Mouse (Mus musculus): ENCODE results near the gene Synrg. TPM values are rescaled to one million over a fixed set of nuclear protein-coding genes. Genes with fewer than 3 reads are reported as not detected.

Synrg gene
- polyA plus RNA-seq, 1 experiment from 2014 or later = 10.2 TPM

DNA sequence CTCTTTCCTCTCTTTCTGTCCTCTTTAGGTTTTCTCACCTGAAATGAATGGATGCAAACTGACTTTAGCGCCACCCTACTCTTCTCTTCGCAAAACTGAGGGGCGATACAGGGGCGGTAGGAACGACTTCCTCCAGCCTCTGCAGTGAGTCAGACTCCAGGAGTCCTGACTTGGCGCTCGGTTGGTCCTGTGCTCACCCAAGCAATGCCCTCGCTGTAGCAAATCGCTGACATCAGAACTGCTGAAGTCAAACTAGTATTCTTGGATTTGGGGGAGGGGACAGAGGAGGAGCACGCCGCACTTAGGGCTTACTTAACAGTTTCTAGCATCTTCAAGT, 104.8 kb downstream of the Synrg start, which contains the start of gene Dusp14:
Gene Dusp14 (minus strand): TSS at position 228 of the 337 bp plus-strand sequence.
- Histone ChIP-seq H3K27ac (no peak within 1 kb of the TSS), H3K27me3 (replicated peaks) (peaks cover 82% of the 10 kb centered on the region)
- WGBS (ENCODE audit: insufficient replicate concordance) = 9% methylated on average over 11 of the region's 11 CpGs

DNA sequence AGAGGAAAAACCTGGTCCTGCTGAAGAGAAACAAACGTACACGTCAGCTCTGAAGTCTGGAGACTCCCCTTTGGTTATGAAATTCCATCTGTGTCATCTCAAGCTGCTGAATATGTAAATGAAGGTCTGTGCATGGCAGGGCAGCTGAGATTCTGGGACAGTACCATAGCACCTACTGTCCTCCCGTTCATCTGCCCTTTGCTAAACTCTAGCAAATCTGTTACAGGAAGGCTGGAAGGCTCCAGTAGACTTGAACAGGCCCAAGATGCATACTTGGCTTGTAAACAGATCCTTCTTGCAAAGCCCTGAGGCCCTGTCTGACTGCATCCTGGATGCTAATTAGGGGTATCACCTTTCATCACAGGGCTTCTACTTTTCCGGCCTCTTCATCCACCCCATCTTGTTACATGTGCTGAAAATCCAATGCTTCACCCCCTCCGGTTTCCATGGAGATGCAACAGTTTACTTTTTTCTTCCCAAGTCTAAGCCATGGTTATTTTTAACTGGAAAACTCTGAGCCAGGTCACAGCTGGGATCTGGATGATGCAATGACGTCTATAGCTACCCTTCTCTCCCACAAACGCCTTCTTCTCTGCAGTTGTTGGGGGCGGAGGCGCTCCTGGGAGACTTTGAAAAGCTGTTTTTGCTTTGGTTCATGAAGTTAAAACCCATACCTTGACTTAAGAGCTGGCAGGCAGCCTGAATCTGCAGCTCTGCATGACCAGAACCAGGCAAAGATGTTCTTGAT, 108.8 kb downstream of the Synrg start:
- WGBS (ENCODE audit: insufficient replicate concordance) = 45% methylated on average over 9 of the region's 9 CpGs
- no peak overlapping the region for H3K27ac ChIP-seq
- H3K4me3 ChIP-seq = no peak overlapping the region
- no peak overlapping the region for H3K9ac ChIP-seq
- H3K36me3 ChIP-seq = peaks cover under 1% of the 10 kb centered on the region; the same call in 1 of the 2 replicates
- H3K4me1 ChIP-seq = peaks cover 11% of the 10 kb centered on the region
- H3K9me3 ChIP-seq (replicated peaks) = no peaks in the 10 kb centered on the region
- H3K4me2 ChIP-seq = no peak overlapping the region
- H3K27me3 ChIP-seq (replicated peaks) = peaks cover 47% of the 10 kb centered on the region
- no peak for ATAC-seq

More for the DNA sequence above, 104.8 kb downstream of the Synrg start, which contains the start of gene Dusp14:
- peak within 1 kb of the TSS; percentile 62 for H3K4me3 ChIP-seq
- no peaks in the 10 kb centered on the region for H3K9me3 ChIP-seq (replicated peaks)
- peaks cover 30% of the 10 kb centered on the region for H3K4me1 ChIP-seq
- no peak for ATAC-seq
- H3K9ac ChIP-seq = peak within 1 kb of the TSS; percentile 41
- H3K4me2 ChIP-seq = peak within 1 kb of the TSS; percentile 87
- no peaks in the 10 kb centered on the region for H3K36me3 ChIP-seq

GRCm38 (mm10) chr11:84073816-84074764, 109.9 kb downstream of the Synrg start:
- Histone ChIP-seq H3K4me3 (no peak overlapping the region), H3K4me2 (no peak overlapping the region), H3K27me3 (replicated peaks) (peaks cover 37% of the 10 kb centered on the region), H3K36me3 (peaks cover 10% of the 10 kb centered on the region), H3K9me3 (replicated peaks) (no peaks in the 10 kb centered on the region), H3K9ac (no peak overlapping the region), H3K27ac (no peak overlapping the region), H3K4me1 (0 out of 2 replicates have a peak, but pooled peaks cover 5% of the 10 kb centered on the region)
- 66% methylated on average over 7 of the region's 7 CpGs for whole genome bisulfite sequencing (ENCODE audit: insufficient replicate concordance)
- no peak for ATAC-seq

GRCm38 (mm10) chr11:84077008-84077407, 112.8 kb downstream of the Synrg start:
- no peaks in the 10 kb centered on the region for H3K4me1 ChIP-seq
- 63% methylated on average over 2 of the region's 2 CpGs for WGBS (ENCODE audit: insufficient replicate concordance)
- no peak overlapping the region for H3K9ac ChIP-seq
- H3K27ac ChIP-seq = no peak overlapping the region
- ATAC-seq = no peak
- peaks cover 13% of the 10 kb centered on the region; the same call in 1 of the 2 replicates for H3K27me3 ChIP-seq (replicated peaks)
- no peaks in the 10 kb centered on the region for H3K9me3 ChIP-seq (replicated peaks)
- peaks cover 39% of the 10 kb centered on the region for H3K36me3 ChIP-seq
- H3K4me3 ChIP-seq = no peak overlapping the region
- no peak overlapping the region for H3K4me2 ChIP-seq

- ATAC-seq = no peak
- Histone ChIP-seq H3K4me1 (no peaks in the 10 kb centered on the region), H3K4me2 (no peak overlapping the region), H3K36me3 (peaks cover 52% of the 10 kb centered on the region), H3K4me3 (no peak overlapping the region), H3K9me3 (replicated peaks) (no peaks in the 10 kb centered on the region), H3K27ac (no peak overlapping the region), H3K9ac (no peak overlapping the region), H3K27me3 (replicated peaks) (0 out of 2 replicates have a peak, but pooled peaks cover 5% of the 10 kb centered on the region)
- WGBS (ENCODE audit: insufficient replicate concordance) = 86% methylated on average over 9 of the region's 9 CpGs
Measured at GRCm38 (mm10) chr11:84078601-84079000, 114.4 kb downstream of the Synrg start.

GRCm38 (mm10) chr11:84079361-84079760, 115.1 kb downstream of the Synrg start:
- H3K4me3 ChIP-seq = no peak overlapping the region
- H3K4me2 ChIP-seq = no peak overlapping the region
- H3K36me3 ChIP-seq = peaks cover 52% of the 10 kb centered on the region
- no peaks in the 10 kb centered on the region for H3K27me3 ChIP-seq (replicated peaks)
- no peak overlapping the region for H3K9ac ChIP-seq
- no peaks in the 10 kb centered on the region for H3K4me1 ChIP-seq
- no peak overlapping the region for H3K27ac ChIP-seq
- ATAC-seq = no peak
- WGBS (ENCODE audit: insufficient replicate concordance) = 82% methylated on average over 11 of the region's 11 CpGs
- no peaks in the 10 kb centered on the region for H3K9me3 ChIP-seq (replicated peaks)

DNA sequence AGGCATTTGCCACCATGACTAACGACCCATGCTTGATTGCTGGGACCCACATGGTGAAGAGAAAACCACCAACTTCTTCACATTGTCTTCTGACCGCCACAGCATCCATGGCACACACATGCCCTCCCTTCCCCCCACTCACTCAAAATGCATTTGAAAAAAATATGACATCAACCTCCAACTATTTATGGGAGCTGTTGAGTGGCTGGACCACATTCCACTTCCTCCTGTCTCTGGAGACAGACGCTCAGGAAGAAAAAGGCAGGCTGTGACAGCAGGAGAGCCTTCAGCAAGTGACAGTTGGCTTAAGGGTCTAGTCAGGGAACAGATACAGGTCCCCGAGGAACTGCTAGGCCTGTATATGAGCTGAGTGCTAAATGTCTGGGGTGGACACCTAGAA, 115.7 kb downstream of the Synrg start:
- H3K27ac ChIP-seq = no peak overlapping the region
- no peak for ATAC-seq

GRCm38 (mm10) chr11:84080327-84080726, 116.1 kb downstream of the Synrg start:
- Histone ChIP-seq H3K9ac (no peak overlapping the region), H3K27ac (no peak overlapping the region)
- WGBS (ENCODE audit: insufficient replicate concordance) = 82% methylated on average over 3 of the region's 3 CpGs

More for the DNA sequence above, 115.7 kb downstream of the Synrg start:
- WGBS (ENCODE audit: insufficient replicate concordance) = 66% methylated on average over 4 of the region's 4 CpGs
- H3K36me3 ChIP-seq = peaks cover 56% of the 10 kb centered on the region
- no peak overlapping the region for H3K4me3 ChIP-seq
- no peaks in the 10 kb centered on the region for H3K9me3 ChIP-seq (replicated peaks)
- no peaks in the 10 kb centered on the region for H3K4me1 ChIP-seq
- H3K27me3 ChIP-seq (replicated peaks) = no peaks in the 10 kb centered on the region
- no peak overlapping the region for H3K4me2 ChIP-seq
- no peak overlapping the region for H3K9ac ChIP-seq

GRCm38 (mm10) chr11:84081901-84082300, 117.7 kb downstream of the Synrg start:
- Histone ChIP-seq H3K4me2 (no peak overlapping the region), H3K36me3 (peaks cover 69% of the 10 kb centered on the region), H3K9ac (no peak overlapping the region), H3K4me1 (no peaks in the 10 kb centered on the region), H3K27ac (no peak overlapping the region), H3K27me3 (replicated peaks) (no peaks in the 10 kb centered on the region), H3K9me3 (replicated peaks) (no peaks in the 10 kb centered on the region), H3K4me3 (no peak overlapping the region)
- whole genome bisulfite sequencing (ENCODE audit: insufficient replicate concordance) = 82% methylated on average over 5 of the region's 5 CpGs
- ATAC-seq = no peak

More at GRCm38 (mm10) chr11:84080327-84080726, 116.1 kb downstream of the Synrg start:
- no peaks in the 10 kb centered on the region for H3K4me1 ChIP-seq
- no peak overlapping the region for H3K4me2 ChIP-seq
- H3K4me3 ChIP-seq = no peak overlapping the region
- no peaks in the 10 kb centered on the region for H3K27me3 ChIP-seq (replicated peaks)
- H3K36me3 ChIP-seq = peaks cover 57% of the 10 kb centered on the region
- no peaks in the 10 kb centered on the region for H3K9me3 ChIP-seq (replicated peaks)
- ATAC-seq = no peak

GRCm38 (mm10) chr11:84090572-84090971, 126.3 kb downstream of the Synrg start:
- Histone ChIP-seq H3K27me3 (replicated peaks) (no peaks in the 10 kb centered on the region), H3K9ac (no peak overlapping the region), H3K4me3 (no peak overlapping the region), H3K4me2 (no peak overlapping the region), H3K36me3 (peaks cover 84% of the 10 kb centered on the region), H3K27ac (no peak overlapping the region), H3K9me3 (replicated peaks) (no peaks in the 10 kb centered on the region), H3K4me1 (no peaks in the 10 kb centered on the region)
- 85% methylated on average over 8 of the region's 8 CpGs for WGBS (ENCODE audit: insufficient replicate concordance)
- ATAC-seq = no peak

Data from liver, embryonic 12.5 days (tissue).